Mouse (Mus musculus): Measurements from ENCODE around the gene Fbxl7. TPM values are rescaled to one million over a fixed set of nuclear protein-coding genes. Genes with fewer than 3 reads are reported as not detected.

The Fbxl7 gene
- total and polyA plus RNA-seq, 3 experiments, result not detected

- DNase-seq (ENCODE audit: extremely low read depth), result no peak
- TF ChIP-seq POLR2AphosphoS2 (IDR thresholded peaks at IDR 0.05; ENCODE audit: low read depth, low read length) (no peak), SIN3A (IDR thresholded peaks at IDR 0.05; ENCODE audit: low read length) (no peak), E2F4 (IDR thresholded peaks at IDR 0.05; ENCODE audit: insufficient replicate concordance, low read depth, low read length) (no peak), PAX5 (IDR thresholded peaks at IDR 0.05; ENCODE audit: low read length) (no peak), NELFE (IDR thresholded peaks at IDR 0.05; ENCODE audit: low read depth, low read length) (no peak)
Measured at GRCm38 (mm10) chr15:26553620-26554019, 341.8 kb downstream of the Fbxl7 start.

GRCm38 (mm10) chr15:26533997-26534700 is 361.2 kb downstream of the Fbxl7 start:
- Histone ChIP-seq H3K4me3 (replicated peaks in 1 of 3; ENCODE audit: low read depth in 2 of 3, low read length in 2 of 3, poor library complexity in 1 of 3) (no peak overlapping the region), H3K27ac (ENCODE audit: insufficient read depth, low read depth) (no peak overlapping the region), H3K36me3 (replicated peaks in 1 of 2; ENCODE audit: control insufficient read depth in 1 of 2, insufficient read depth in 1 of 2, low read length in 1 of 2) (no peaks in the 10 kb centered on the region), H3K27me3 (replicated peaks) (no peaks in the 10 kb centered on the region), H3K9me3 (replicated peaks; ENCODE audit: low read length) (no peaks in the 10 kb centered on the region), H3K9ac (ENCODE audit: insufficient read depth, low read depth) (no peak overlapping the region), H3K79me2 (replicated peaks; ENCODE audit: control insufficient read depth, extremely low read depth, insufficient read depth, poor library complexity, severe bottlenecking) (no peaks in the 10 kb centered on the region), H3K4me1 (ENCODE audit: control insufficient read depth in 1 of 2, insufficient read depth in 2 of 2) (no peaks in the 10 kb centered on the region), H3K4me2 (ENCODE audit: insufficient read depth, low read depth, poor library complexity, severe bottlenecking) (no peak overlapping the region)
- DNase-seq (ENCODE audit: extremely low read depth), result no peak
- no peak for TF ChIP-seq KAT2A (IDR thresholded peaks at IDR 0.05; ENCODE audit: insufficient replicate concordance, low read length)
- no peak for TF ChIP-seq JUN (IDR thresholded peaks at IDR 0.05; ENCODE audit: insufficient read depth, low read depth, low read length)
- TF ChIP-seq SIN3A (IDR thresholded peaks at IDR 0.05; ENCODE audit: low read length), result no peak
- TF ChIP-seq IRF4 (IDR thresholded peaks at IDR 0.05; ENCODE audit: low read depth, low read length), result no peak
- TF ChIP-seq ZKSCAN1 (IDR thresholded peaks at IDR 0.05; ENCODE audit: borderline replicate concordance, low read depth, low read length), result no peak
- no peak for TF ChIP-seq USF1 (IDR thresholded peaks at IDR 0.05; ENCODE audit: low read depth, low read length)
- no peak for TF ChIP-seq SMC3 (IDR thresholded peaks at IDR 0.05; ENCODE audit: low read depth, low read length)
- TF ChIP-seq ZMIZ1 (IDR thresholded peaks at IDR 0.05; ENCODE audit: low read depth, low read length), result no peak
- TF ChIP-seq GABPA (IDR thresholded peaks at IDR 0.05; ENCODE audit: insufficient replicate concordance, low read depth, low read length), result no peak
- TF ChIP-seq BHLHE40 (IDR thresholded peaks at IDR 0.05; ENCODE audit: low read depth, low read length), result no peak
- no peak for TF ChIP-seq RCOR1 (conservative IDR thresholded peaks at IDR 0.05; ENCODE audit: low read depth, low read length)
- dilution Hi-C loops (cut with MboI; ENCODE audit: extremely low pct_ligation_motif_present, extremely low pct_unique_long_range_greater_than_20kb, low sequenced_read_pairs), result no loop called here
- in situ Hi-C loops (cut with MboI; ENCODE audit: low pct_ligation_motif_present, low pct_unique_long_range_greater_than_20kb, low sequenced_read_pairs), result no loop called here

More at GRCm38 (mm10) chr15:26553620-26554019, 341.8 kb downstream of the Fbxl7 start:
- peaks cover 0 to 4% of the 10 kb centered on the region in 2 experiments; a peak in 1 of 4 replicates for H3K4me1 ChIP-seq (ENCODE audit: control insufficient read depth in 1 of 2, insufficient read depth in 2 of 2)
- H3K9me3 ChIP-seq (replicated peaks; ENCODE audit: low read length), result no peaks in the 10 kb centered on the region
- H3K79me2 ChIP-seq (replicated peaks; ENCODE audit: control insufficient read depth, extremely low read depth, insufficient read depth, poor library complexity, severe bottlenecking), result no peaks in the 10 kb centered on the region
- no peak overlapping the region for H3K4me3 ChIP-seq (replicated peaks in 1 of 3; ENCODE audit: low read depth in 2 of 3, low read length in 2 of 3, poor library complexity in 1 of 3)
- no peak overlapping the region for H3K27ac ChIP-seq (ENCODE audit: insufficient read depth, low read depth)
- no peaks in the 10 kb centered on the region for H3K36me3 ChIP-seq (replicated peaks in 1 of 2; ENCODE audit: control insufficient read depth in 1 of 2, insufficient read depth in 1 of 2, low read length in 1 of 2)
- no peaks in the 10 kb centered on the region for H3K27me3 ChIP-seq (replicated peaks)
- H3K9ac ChIP-seq (ENCODE audit: insufficient read depth, low read depth), result no peak overlapping the region
- H3K4me2 ChIP-seq (ENCODE audit: insufficient read depth, low read depth, poor library complexity, severe bottlenecking), result no peak overlapping the region
- in situ Hi-C loops (cut with MboI; ENCODE audit: low pct_ligation_motif_present, low pct_unique_long_range_greater_than_20kb, low sequenced_read_pairs) (no loop called here), dilution Hi-C loops (cut with MboI; ENCODE audit: extremely low pct_ligation_motif_present, extremely low pct_unique_long_range_greater_than_20kb, low sequenced_read_pairs) (no loop called here)

All from CH12.LX (cell line).